Mouse (Mus musculus) lung, postnatal 0 days (tissue): Measurements from ENCODE around the gene Usp47. TPM values are rescaled to one million over a fixed set of nuclear protein-coding genes. Genes with fewer than 3 reads are reported as not detected.
A peak's percentile ranks its signal among the peaks of the same experiment; 100 is the strongest.

Experiments used
- ATAC-seq: fragments of 200-750 bp; cut with Nextera tagmentation; 2 replicates; pipeline ENCODE4 v1.8.0; 2017; ENCODE audit warnings: moderate library complexity
- DNase-seq: peaks from one replicate; pipeline ENCODE4 v3.0.0-alpha.2; 2016; ENCODE audit warnings: low spot score
- H3K27ac ChIP-seq: fragments of 300-500 bp; sonication (generic); 2 replicates; pipeline ENCODE4 v1.5.1; 2014; ENCODE audit warnings: antibody characterized with exemption, mild to moderate bottlenecking, low read length, mixed read lengths
- H3K27me3 ChIP-seq: fragments of 300-500 bp; sonication (generic); replicated peaks from 2 replicates; pipeline ENCODE4 v1.6.1; 2014; ENCODE audit warnings: low read length, mixed read lengths; ENCODE audit not compliant: insufficient read depth
- H3K36me3 ChIP-seq: fragments of 300-500 bp; sonication (generic); 2 replicates; pipeline ENCODE4 v1.6.1; 2014; ENCODE audit warnings: low read length, mixed read lengths; ENCODE audit not compliant: insufficient read depth
- H3K4me1 ChIP-seq: fragments of 300-500 bp; sonication (generic); 2 replicates; pipeline ENCODE4 v1.6.1; 2014; ENCODE audit warnings: antibody characterized with exemption, low read depth, low read length, mixed read lengths; ENCODE audit not compliant: insufficient read depth
- H3K4me2 ChIP-seq: fragments of 300-500 bp; sonication (generic); replicated peaks from 2 replicates; pipeline ENCODE4 v1.6.1; 2014; ENCODE audit warnings: low read depth, mild to moderate bottlenecking, low read length, moderate library complexity, mixed read lengths
- H3K4me3 ChIP-seq: fragments of 300-500 bp; sonication (generic); 2 replicates; pipeline ENCODE4 v1.5.1; 2014; ENCODE audit warnings: low read depth, low read length
- H3K9ac ChIP-seq: fragments of 300-500 bp; sonication (generic); replicated peaks from 2 replicates; pipeline ENCODE4 v1.6.1; 2014; ENCODE audit warnings: low read depth, mild to moderate bottlenecking
- H3K9me3 ChIP-seq: fragments of 300-500 bp; sonication (generic); 2 replicates; pipeline ENCODE4 v1.6.1; 2016; ENCODE audit warnings: low read length, mixed read lengths
- CTCF ChIP-seq: IDR thresholded peaks from 2 replicates; pipeline ENCODE4 v1.5.1; 2016; ENCODE audit warnings: antibody characterized with exemption, mild to moderate bottlenecking
- EP300 ChIP-seq: IDR thresholded peaks from 2 replicates; pipeline ENCODE4 v1.6.1; 2016; ENCODE audit warnings: antibody characterized with exemption, mild to moderate bottlenecking, control low read depth
- WGBS: fragments of 180-500 bp; shearing (Covaris S2); extraction: QIAGEN DNeasy Blood & Tissue Kit; methylation state at CpG from one replicate; pipeline ENCODE4 v1.1.7; 2014; 5-methylcytosine and 5-hydroxymethylcytosine counted together
- polyA plus RNA-seq: library from polyadenylated mRNA; unstranded; fragments of >200 nt; fragmentation: Nextera tagmentation; extraction: Ambion mirVana; gene quantifications from 2 replicates; pipeline ENCODE4 v1.2.1, GENCODE M21; 2015

The Usp47 gene
- polyA plus RNA-seq, 1 experiment from 2014 or later, result 33.1 TPM

- WGBS, result 15% methylated on average over 5 of the region's 5 CpGs
- peak; percentile 61 for ATAC-seq
These were observed 11.2 kb upstream of the Usp47 start for GRCm38 (mm10) chr7:112012102-112012501.

GRCm38 (mm10) chr7:112012621-112013177 is 10.6 kb upstream of the Usp47 start:
- no peak overlapping the region for H3K4me2 ChIP-seq
- H3K9ac ChIP-seq, result no peak overlapping the region
- TF ChIP-seq CTCF, result no peak
- peak; percentile 93 for TF ChIP-seq EP300
- peak; percentile 91 for DNase-seq
- no peaks in the 10 kb centered on the region for H3K36me3 ChIP-seq
- H3K27me3 ChIP-seq, result no peaks in the 10 kb centered on the region
- peak overlapping the region; percentile 75 for H3K27ac ChIP-seq
- WGBS, result 31% methylated on average over 6 of the region's 6 CpGs
- peak; percentile 91 for ATAC-seq
- no peak overlapping the region for H3K4me3 ChIP-seq
- H3K4me1 ChIP-seq, result peaks cover 5% of the 10 kb centered on the region; the same call in 1 of the 2 replicates
- no peaks in the 10 kb centered on the region for H3K9me3 ChIP-seq

More at GRCm38 (mm10) chr7:112012102-112012501, 11.2 kb upstream of the Usp47 start:
- H3K4me2 ChIP-seq, result no peak overlapping the region
- TF ChIP-seq CTCF, result no peak
- no peak for TF ChIP-seq EP300
- H3K9ac ChIP-seq, result no peak overlapping the region
- H3K36me3 ChIP-seq, result no peaks in the 10 kb centered on the region
- H3K4me3 ChIP-seq, result no peak overlapping the region
- peak; percentile 78 for DNase-seq
- peaks cover 5% of the 10 kb centered on the region; the same call in 1 of the 2 replicates for H3K4me1 ChIP-seq
- H3K27ac ChIP-seq, result peak overlapping the region; percentile 75
- no peaks in the 10 kb centered on the region for H3K27me3 ChIP-seq
- H3K9me3 ChIP-seq, result no peaks in the 10 kb centered on the region

DNA sequence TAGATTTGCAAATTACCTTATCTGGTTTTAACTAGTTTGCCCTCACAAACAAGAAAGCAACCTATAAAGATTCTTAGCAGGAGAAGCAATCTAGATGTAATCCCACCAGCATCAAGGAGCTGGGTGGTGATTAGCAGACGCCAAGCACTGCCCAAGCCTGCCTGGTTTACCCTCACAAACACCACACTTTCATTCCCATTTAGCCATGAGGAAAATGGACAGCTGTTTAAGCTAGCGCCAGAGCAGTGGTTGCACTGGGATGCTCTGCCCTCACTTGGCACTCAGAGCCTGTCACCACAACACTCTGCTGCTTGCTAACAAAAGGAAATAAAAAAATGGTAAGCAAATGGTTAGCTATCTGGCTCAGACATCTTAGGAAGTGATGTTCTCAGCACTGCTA is 9.2 kb upstream of the Usp47 start:
- Histone ChIP-seq H3K4me2 (no peak overlapping the region), H3K9me3 (no peaks in the 10 kb centered on the region), H3K9ac (no peak overlapping the region), H3K4me3 (no peak overlapping the region), H3K27ac (no peak overlapping the region), H3K27me3 (no peaks in the 10 kb centered on the region), H3K36me3 (no peaks in the 10 kb centered on the region), H3K4me1 (peaks cover 5% of the 10 kb centered on the region; the same call in 1 of the 2 replicates)
- WGBS, result 62% methylated on average over 2 of the region's 2 CpGs
- no peak for ATAC-seq
- no peak for DNase-seq
- no peak for TF ChIP-seq EP300
- TF ChIP-seq CTCF, result no peak

DNA sequence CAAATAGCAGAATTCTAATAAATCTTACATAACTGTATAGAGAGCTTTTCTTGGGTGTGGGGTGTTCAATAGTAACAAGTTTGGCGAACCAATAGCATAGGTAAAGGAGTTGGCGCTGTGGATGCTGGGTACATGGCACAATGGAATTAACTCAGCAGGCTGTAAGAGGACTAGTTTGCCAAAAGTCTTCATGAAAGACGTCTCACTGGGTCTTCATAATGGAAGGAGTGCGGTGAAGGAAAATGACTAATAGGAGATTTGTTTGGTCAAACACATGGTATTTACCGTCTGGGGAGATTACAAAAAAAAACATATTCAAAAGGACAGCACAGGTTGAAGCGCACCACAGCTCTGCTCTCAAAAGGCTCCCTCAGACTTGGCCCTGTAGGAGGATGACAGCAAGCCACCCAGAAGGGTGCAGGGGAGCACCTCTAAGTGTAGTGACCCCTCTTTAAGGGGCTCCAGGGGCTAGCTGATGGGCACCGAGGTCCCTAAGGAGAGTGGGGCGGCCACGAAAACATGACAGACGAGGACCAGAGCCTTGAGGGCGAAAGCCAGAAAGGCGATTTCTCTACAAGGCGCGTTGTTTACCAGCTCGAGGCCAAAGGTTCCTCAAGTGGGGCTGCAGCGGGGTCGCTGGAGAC is 676 bp upstream of the Usp47 start:
- TF ChIP-seq EP300, result no peak
- Histone ChIP-seq H3K9ac (peak overlapping the region; percentile 96), H3K9me3 (no peaks in the 10 kb centered on the region), H3K4me3 (peak overlapping the region; percentile 94), H3K36me3 (no peaks in the 10 kb centered on the region), H3K4me2 (peak overlapping the region; percentile 81), H3K27me3 (no peaks in the 10 kb centered on the region), H3K4me1 (peaks cover 12% of the 10 kb centered on the region), H3K27ac (peak overlapping the region; percentile 98)
- DNase-seq, result peak; percentile 14
- peak; percentile 9 for ATAC-seq
- 22% methylated on average over 17 of the region's 17 CpGs for WGBS

DNA sequence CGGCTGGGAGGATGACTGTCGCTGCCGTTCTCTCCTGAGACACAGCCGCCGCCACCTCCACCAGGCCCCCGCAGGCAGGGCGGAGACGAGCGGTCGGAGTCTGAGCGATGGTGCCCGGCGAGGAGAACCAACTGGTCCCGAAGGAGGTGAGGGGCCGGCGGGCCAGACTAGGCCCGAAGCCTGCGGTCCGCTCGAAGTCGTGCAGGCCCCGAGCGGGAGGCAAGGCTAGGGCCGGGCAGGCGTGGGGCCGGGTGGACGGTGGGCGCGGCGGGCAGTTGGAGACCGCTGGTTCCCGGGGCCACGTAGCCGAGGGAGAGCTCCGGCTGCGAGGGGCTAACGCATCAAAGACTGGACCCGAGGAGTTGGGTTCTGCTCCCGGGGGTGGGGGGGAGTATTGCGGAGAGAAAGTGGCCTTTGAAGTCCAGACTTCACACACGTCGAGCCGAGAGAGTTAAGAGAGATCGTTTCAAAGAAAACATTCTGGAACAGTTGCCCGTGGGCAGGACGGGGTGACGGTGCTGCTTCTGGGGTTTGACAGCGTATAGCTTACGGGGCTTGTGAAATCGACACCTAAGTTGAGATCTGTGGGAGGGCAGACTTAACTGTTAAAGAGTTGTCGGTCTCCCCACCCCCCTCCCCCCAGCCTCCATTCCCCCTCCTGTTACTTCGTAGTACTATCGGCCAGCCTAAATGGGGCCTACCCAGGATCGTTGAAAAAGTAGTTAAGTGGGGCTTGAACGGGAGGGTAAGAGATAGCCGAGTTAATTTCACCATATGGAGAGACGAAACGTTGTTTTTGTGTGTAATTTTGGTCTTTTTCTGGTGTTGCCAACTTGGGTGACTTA is 519 bp downstream of the Usp47 start:
- Histone ChIP-seq H3K27me3 (no peaks in the 10 kb centered on the region), H3K4me1 (peaks cover 12% of the 10 kb centered on the region), H3K9ac (peak overlapping the region; percentile 96), H3K9me3 (no peaks in the 10 kb centered on the region), H3K36me3 (no peaks in the 10 kb centered on the region), H3K4me2 (peak overlapping the region; percentile 81), H3K27ac (peak overlapping the region; percentile 98), H3K4me3 (peak overlapping the region; percentile 94)
- peak; percentile 67 for DNase-seq
- TF ChIP-seq EP300 (no peak), CTCF (no peak)
- under 1% methylated on average over 52 of the region's 58 CpGs for WGBS
- peak; percentile 72 for ATAC-seq

GRCm38 (mm10) chr7:112024446-112024730 is 1.1 kb downstream of the Usp47 start:
- 5% methylated on average over 7 of the region's 7 CpGs for WGBS
- DNase-seq (no peak), ATAC-seq (no peak)
- Histone ChIP-seq H3K4me2 (peak overlapping the region; percentile 81), H3K27me3 (no peaks in the 10 kb centered on the region), H3K27ac (peak overlapping the region; percentile 98), H3K9ac (peak overlapping the region; percentile 96), H3K4me1 (peaks cover 14% of the 10 kb centered on the region), H3K4me3 (peak overlapping the region; percentile 94), H3K9me3 (no peaks in the 10 kb centered on the region), H3K36me3 (no peaks in the 10 kb centered on the region)
- no peak for TF ChIP-seq EP300
- TF ChIP-seq CTCF, result no peak
